Mouse (Mus musculus) CH12.LX (cell line): Measurements from ENCODE around the gene Depdc7. TPM values are rescaled to one million over a fixed set of nuclear protein-coding genes. Genes with fewer than 3 reads are reported as not detected.
A peak's percentile ranks its signal among the peaks of the same experiment; 100 is the strongest.

Experiments used
- DNase-seq: peaks from one replicate; pipeline ENCODE4 v3.0.0-alpha.2; 2013; ENCODE audit errors: extremely low read depth
- H3K27ac ChIP-seq: 2 replicates; pipeline ENCODE4 v1.5.1; 2012; ENCODE audit warnings: low read depth, mild to moderate bottlenecking, control low read depth, moderate library complexity; ENCODE audit not compliant: insufficient read depth
- H3K27me3 ChIP-seq: replicated peaks from 2 replicates; pipeline ENCODE3; 2012; ENCODE audit warnings: inconsistent platforms
- H3K36me3 ChIP-seq, 2 experiments: replicated peaks in 1 of 2; 2 replicates each; pipeline versions ENCODE3 to v1.6.1; 2012; ENCODE audit warnings: inconsistent platforms in 1 of 2, low read length in 1 of 2, mild to moderate bottlenecking in 1 of 2, mixed read lengths in 1 of 2, moderate library complexity in 1 of 2; ENCODE audit not compliant: control insufficient read depth in 1 of 2, insufficient read depth in 1 of 2
- H3K4me1 ChIP-seq, 2 experiments: 2 replicates each; pipeline ENCODE4 v1.6.1; 2012; ENCODE audit warnings: inconsistent platforms in 1 of 2, moderate library complexity in 1 of 2; ENCODE audit not compliant: insufficient read depth in 2 of 2, control insufficient read depth in 1 of 2
- H3K4me2 ChIP-seq: 2 replicates; pipeline ENCODE4 v1.6.1; 2012; ENCODE audit warnings: low read depth, mild to moderate bottlenecking, control low read depth; ENCODE audit not compliant: poor library complexity, insufficient read depth, severe bottlenecking
- H3K4me3 ChIP-seq, 3 experiments: fragments of 150-350 bp in 1 of 3; sonication (generic) in 1 of 3; replicated peaks in 1 of 3; 2 replicates each; pipeline versions ENCODE3 to v1.5.1; 2011 to 2012; ENCODE audit warnings: low read depth in 2 of 3, low read length in 2 of 3, mild to moderate bottlenecking in 2 of 3, moderate library complexity in 2 of 3, control low read depth in 1 of 3, improper control_type of control experiment in 1 of 3, inconsistent platforms in 1 of 3, mixed read lengths in 1 of 3; ENCODE audit not compliant: poor library complexity in 1 of 3
- H3K79me2 ChIP-seq: replicated peaks from 2 replicates; pipeline ENCODE4 v1.6.1; 2012; ENCODE audit warnings: mild to moderate bottlenecking, moderate library complexity; ENCODE audit not compliant: control insufficient read depth, poor library complexity, insufficient read depth, severe bottlenecking; ENCODE audit errors: extremely low read depth
- H3K9ac ChIP-seq: 2 replicates; pipeline ENCODE4 v1.6.1; 2012; ENCODE audit warnings: low read depth, mild to moderate bottlenecking, control low read depth, moderate library complexity; ENCODE audit not compliant: insufficient read depth
- H3K9me3 ChIP-seq: replicated peaks from 2 replicates; pipeline ENCODE3; 2012; ENCODE audit warnings: low read length, inconsistent platforms, mixed read lengths
- BHLHE40 ChIP-seq: IDR thresholded peaks from 2 replicates; pipeline ENCODE4 v1.6.1; 2011; ENCODE audit warnings: mild to moderate bottlenecking, low read depth, low read length, improper control_type of control experiment
- CTCF ChIP-seq, 2 experiments: IDR thresholded peaks in 1 of 2; conservative IDR thresholded peaks in 1 of 2; 2 replicates each; pipeline ENCODE4 v1.5.1; 2011 to 2012; ENCODE audit warnings: low read depth in 2 of 2, low read length in 2 of 2, improper control_type of control experiment in 1 of 2, inconsistent platforms in 1 of 2, mild to moderate bottlenecking in 1 of 2, moderate library complexity in 1 of 2
- EP300 ChIP-seq: IDR thresholded peaks from 2 replicates; pipeline ENCODE4 v1.6.1; 2011; ENCODE audit warnings: low read length, improper control_type of control experiment
- ETS1 ChIP-seq: conservative IDR thresholded peaks from 2 replicates; pipeline ENCODE4 v1.6.1; 2012; ENCODE audit warnings: low read depth, mild to moderate bottlenecking, inconsistent platforms, low read length, improper control_type of control experiment, moderate library complexity
- IRF4 ChIP-seq: IDR thresholded peaks from 2 replicates; pipeline ENCODE4 v1.6.1; 2014; ENCODE audit warnings: low read depth, mild to moderate bottlenecking, inconsistent platforms, low read length, improper control_type of control experiment
- JUND ChIP-seq: conservative IDR thresholded peaks from 2 replicates; pipeline ENCODE4 v1.6.1; 2011; ENCODE audit warnings: low read depth, low read length, improper control_type of control experiment
- KAT2A ChIP-seq: IDR thresholded peaks from 2 replicates; pipeline ENCODE4 v1.6.1; 2012; ENCODE audit warnings: low read length, improper control_type of control experiment, inconsistent platforms; ENCODE audit not compliant: insufficient replicate concordance
- MAX ChIP-seq: IDR thresholded peaks from 2 replicates; pipeline ENCODE4 v1.6.1; 2011; ENCODE audit warnings: low read length, improper control_type of control experiment
- MXI1 ChIP-seq: IDR thresholded peaks from 2 replicates; pipeline ENCODE4 v1.6.1; 2011; ENCODE audit warnings: mild to moderate bottlenecking, low read depth, low read length, improper control_type of control experiment
- PAX5 ChIP-seq: IDR thresholded peaks from 2 replicates; pipeline ENCODE4 v1.6.1; 2012; ENCODE audit warnings: low read length, inconsistent platforms, mixed read lengths
- RCOR1 ChIP-seq: conservative IDR thresholded peaks from 2 replicates; pipeline ENCODE4 v1.6.1; 2012; ENCODE audit warnings: low read depth, mild to moderate bottlenecking, inconsistent platforms, low read length, improper control_type of control experiment
- SIN3A ChIP-seq: IDR thresholded peaks from 2 replicates; pipeline ENCODE4 v1.6.1; 2012; ENCODE audit warnings: low read length, improper control_type of control experiment, inconsistent platforms
- UBTF ChIP-seq: IDR thresholded peaks from 2 replicates; pipeline ENCODE4 v1.6.1; 2012; ENCODE audit warnings: low read depth, mild to moderate bottlenecking, inconsistent platforms, low read length, improper control_type of control experiment, moderate library complexity
- USF2 ChIP-seq: conservative IDR thresholded peaks from 2 replicates; pipeline ENCODE4 v1.6.1; 2011; ENCODE audit warnings: low read depth, low read length, improper control_type of control experiment
- ZMIZ1 ChIP-seq: IDR thresholded peaks from 2 replicates; pipeline ENCODE4 v1.6.1; 2012; ENCODE audit warnings: low read depth, mild to moderate bottlenecking, inconsistent platforms, low read length, improper control_type of control experiment
- ZNF384 ChIP-seq: IDR thresholded peaks from 2 replicates; pipeline ENCODE4 v1.6.1; 2012; ENCODE audit warnings: low read depth, low read length, improper control_type of control experiment, inconsistent platforms
- dilution Hi-C: fragments of 300-500 bp; cut with MboI; formaldehyde crosslinking; loops from 2 replicates; pipeline ENCODE4 v1.14.3; 2020; ENCODE audit warnings: low sequenced_read_pairs; ENCODE audit not compliant: extremely low pct_unique_long_range_greater_than_20kb, extremely low pct_ligation_motif_present
- in situ Hi-C: fragments of 300-500 bp; cut with MboI; formaldehyde crosslinking; loops from 3 replicates; pipeline ENCODE4 v1.14.3; 2019; ENCODE audit warnings: low sequenced_read_pairs, low pct_ligation_motif_present, low pct_unique_long_range_greater_than_20kb, mixed read lengths
- polyA plus RNA-seq: library from polyadenylated mRNA; unstranded; fragments of >175 nt; gene quantifications from 2 replicates; pipeline ENCODE4 v1.2.1, GENCODE M21; 2012; ENCODE audit warnings: low read depth; ENCODE audit not compliant: insufficient read length
- total RNA-seq, 2 experiments: library from RNA; depleted of rRNA; stranded (reverse); fragments of 300-350 nt in 1 of 2; fragments of >200 nt in 1 of 2; gene quantifications; 2 replicates each; pipeline ENCODE4 v1.2.3; 2012 to 2014

Gene Depdc7
- total and polyA plus RNA-seq, 3 experiments = 0.32 to 4.3 (median 0.81) TPM

- H3K27me3 ChIP-seq = no peaks in the 10 kb centered on the region
- H3K9me3 ChIP-seq = no peaks in the 10 kb centered on the region
- TF ChIP-seq ZMIZ1 (no peak), ETS1 (no peak), CTCF (conservative IDR thresholded peaks at IDR 0.05 in 1 of 2, IDR thresholded peaks at IDR 0.05 in 1 of 2; ENCODE audit: low read depth in 2 of 2, low read length in 2 of 2) (peak in 1 of 2 experiments; percentile 24; a peak in 1 of 4 replicates), EP300 (peak; percentile 75), IRF4 (peak; percentile 84), SIN3A (no peak), MXI1 (no peak)
- no peak overlapping the region for H3K27ac ChIP-seq
- H3K4me2 ChIP-seq = no peak overlapping the region; the same call in 1 of the 2 replicates
- dilution Hi-C loops = no loop called here
- no peaks in the 10 kb centered on the region for H3K79me2 ChIP-seq
- peak; percentile 54 for DNase-seq
- no peak overlapping the region for H3K9ac ChIP-seq
- H3K36me3 ChIP-seq = no peaks in the 10 kb centered on the region
- peaks cover 9 to 52% of the 10 kb centered on the region in 2 experiments for H3K4me1 ChIP-seq
- no peak overlapping the region for H3K4me3 ChIP-seq
- in situ Hi-C loops = no loop called here
Measured at GRCm38 (mm10) chr2:104690720-104691119, 52.0 kb downstream of the Depdc7 start.

- Histone ChIP-seq H3K9me3 (no peaks in the 10 kb centered on the region), H3K4me2 (no peak overlapping the region), H3K36me3 (no peaks in the 10 kb centered on the region), H3K79me2 (no peaks in the 10 kb centered on the region), H3K4me3 (no peak overlapping the region), H3K4me1 (peaks cover 9 to 57% of the 10 kb centered on the region in 2 experiments), H3K9ac (no peak overlapping the region), H3K27ac (no peak overlapping the region), H3K27me3 (no peaks in the 10 kb centered on the region)
- in situ Hi-C loops = loop anchor here (10.0 kb wide), 1 partner anchor 56 kb away; the partner anchor contains the start of gene Depdc7
- no peak for DNase-seq
- no peak for TF ChIP-seq RCOR1
- TF ChIP-seq CTCF (conservative IDR thresholded peaks at IDR 0.05 in 1 of 2, IDR thresholded peaks at IDR 0.05 in 1 of 2; ENCODE audit: low read depth in 2 of 2, low read length in 2 of 2) = no peak
- no peak for TF ChIP-seq USF2
- no peak for TF ChIP-seq KAT2A
- no peak for TF ChIP-seq ZNF384
- TF ChIP-seq UBTF = no peak
- no peak for TF ChIP-seq JUND
- TF ChIP-seq PAX5 = no peak
- TF ChIP-seq SIN3A = no peak
- no peak for TF ChIP-seq MAX
- no peak for TF ChIP-seq BHLHE40
- dilution Hi-C loops = no loop called here
Measured at GRCm38 (mm10) chr2:104688724-104689123, 54.0 kb downstream of the Depdc7 start.
